Mouse (Mus musculus): ENCODE data around the gene Mier2. TPM values are rescaled to one million over a fixed set of nuclear protein-coding genes. Genes with fewer than 3 reads are reported as not detected.

Gene Mier2
- polyA plus RNA-seq, 1 experiment from 2014 or later: 56.2 TPM

Small RNAs within 50 kb of the gene (microRNA-seq; reads per million reads assigned to microRNA genes)
- 0.63 reads per million for gene Mir6909

Other genes starting within 250 kb of the Mier2 start
- not detected in 2 replicates for gene Vmn2r82, start 198.7 kb downstream of the Mier2 start, polyA plus RNA-seq (2015; fragmentation: Nextera tagmentation; extraction: Ambion mirVana)
- gene Vmn2r83, start 86.5 kb downstream of the Mier2 start, polyA plus RNA-seq (2015; fragmentation: Nextera tagmentation; extraction: Ambion mirVana): not detected in 2 replicates
- gene Plpp2, start 21.4 kb downstream of the Mier2 start, polyA plus RNA-seq (2015; fragmentation: Nextera tagmentation; extraction: Ambion mirVana): 53.6 and 58.1 TPM in 2 replicates
- not detected in 2 replicates for gene Theg, start 32.1 kb upstream of the Mier2 start, polyA plus RNA-seq (2015; fragmentation: Nextera tagmentation; extraction: Ambion mirVana)
- 0.04 TPM in 2 replicates for gene C2cd4c, start 58.8 kb upstream of the Mier2 start, polyA plus RNA-seq (2015; fragmentation: Nextera tagmentation; extraction: Ambion mirVana)
- gene Shc2, start 82.7 kb upstream of the Mier2 start, polyA plus RNA-seq (2015; fragmentation: Nextera tagmentation; extraction: Ambion mirVana): 5.3 and 9.0 TPM in 2 replicates
- gene Odf3l2, start 90.5 kb upstream of the Mier2 start, polyA plus RNA-seq (2015; fragmentation: Nextera tagmentation; extraction: Ambion mirVana): not detected in 2 replicates
- gene Madcam1, start 109.4 kb upstream of the Mier2 start, polyA plus RNA-seq (2015; fragmentation: Nextera tagmentation; extraction: Ambion mirVana): 2.3 and 2.5 TPM in 2 replicates
- 84.2 and 87.0 TPM in 2 replicates for gene Tpgs1, start 114.2 kb upstream of the Mier2 start, polyA plus RNA-seq (2015; fragmentation: Nextera tagmentation; extraction: Ambion mirVana)
- 81.2 and 92.3 TPM in 2 replicates for gene Cdc34, start 127.0 kb upstream of the Mier2 start, polyA plus RNA-seq (2015; fragmentation: Nextera tagmentation; extraction: Ambion mirVana)
- 0.75 and 0.81 TPM in 2 replicates for gene Gzmm, start 133.8 kb upstream of the Mier2 start, polyA plus RNA-seq (2015; fragmentation: Nextera tagmentation; extraction: Ambion mirVana)
- 954 and 1,048 TPM in 2 replicates for gene Bsg, start 149.3 kb upstream of the Mier2 start, polyA plus RNA-seq (2015; fragmentation: Nextera tagmentation; extraction: Ambion mirVana)
- 0.05 and 0.12 TPM in 2 replicates for gene Hcn2, start 161.4 kb upstream of the Mier2 start, polyA plus RNA-seq (2015; fragmentation: Nextera tagmentation; extraction: Ambion mirVana)
- 60.9 and 63.8 TPM in 2 replicates for gene Polrmt, start 191.4 kb upstream of the Mier2 start, polyA plus RNA-seq (2015; fragmentation: Nextera tagmentation; extraction: Ambion mirVana)
- 0.14 and 0.39 TPM in 2 replicates for gene Fgf22, start 199.9 kb upstream of the Mier2 start, polyA plus RNA-seq (2015; fragmentation: Nextera tagmentation; extraction: Ambion mirVana)
- 66.4 and 77.0 TPM in 2 replicates for gene Rnf126, start 211.8 kb upstream of the Mier2 start, polyA plus RNA-seq (2015; fragmentation: Nextera tagmentation; extraction: Ambion mirVana)
- gene Fstl3, start 222.1 kb upstream of the Mier2 start, polyA plus RNA-seq (2015; fragmentation: Nextera tagmentation; extraction: Ambion mirVana): 23.9 and 26.4 TPM in 2 replicates
- not detected in 2 replicates for gene Prss57, start 235.8 kb upstream of the Mier2 start, polyA plus RNA-seq (2015; fragmentation: Nextera tagmentation; extraction: Ambion mirVana)
- gene Palm, start 238.4 kb upstream of the Mier2 start, polyA plus RNA-seq (2015; fragmentation: Nextera tagmentation; extraction: Ambion mirVana): 190 and 194 TPM in 2 replicates

All from kidney, embryonic 16.5 days (tissue).